Mouse (Mus musculus) T-helper 2 cell (primary cell): ENCODE measurements around the gene Xpnpep2.

Source experiments
- in situ Hi-C: fragments of 300-600 bp; cut with MboI, MseI; formaldehyde crosslinking; loops from one replicate; pipeline ENCODE4 v1.15.1; 2025; ENCODE audit warnings: high pct_unique_total_duplicates

The Xpnpep2 gene

DNA sequence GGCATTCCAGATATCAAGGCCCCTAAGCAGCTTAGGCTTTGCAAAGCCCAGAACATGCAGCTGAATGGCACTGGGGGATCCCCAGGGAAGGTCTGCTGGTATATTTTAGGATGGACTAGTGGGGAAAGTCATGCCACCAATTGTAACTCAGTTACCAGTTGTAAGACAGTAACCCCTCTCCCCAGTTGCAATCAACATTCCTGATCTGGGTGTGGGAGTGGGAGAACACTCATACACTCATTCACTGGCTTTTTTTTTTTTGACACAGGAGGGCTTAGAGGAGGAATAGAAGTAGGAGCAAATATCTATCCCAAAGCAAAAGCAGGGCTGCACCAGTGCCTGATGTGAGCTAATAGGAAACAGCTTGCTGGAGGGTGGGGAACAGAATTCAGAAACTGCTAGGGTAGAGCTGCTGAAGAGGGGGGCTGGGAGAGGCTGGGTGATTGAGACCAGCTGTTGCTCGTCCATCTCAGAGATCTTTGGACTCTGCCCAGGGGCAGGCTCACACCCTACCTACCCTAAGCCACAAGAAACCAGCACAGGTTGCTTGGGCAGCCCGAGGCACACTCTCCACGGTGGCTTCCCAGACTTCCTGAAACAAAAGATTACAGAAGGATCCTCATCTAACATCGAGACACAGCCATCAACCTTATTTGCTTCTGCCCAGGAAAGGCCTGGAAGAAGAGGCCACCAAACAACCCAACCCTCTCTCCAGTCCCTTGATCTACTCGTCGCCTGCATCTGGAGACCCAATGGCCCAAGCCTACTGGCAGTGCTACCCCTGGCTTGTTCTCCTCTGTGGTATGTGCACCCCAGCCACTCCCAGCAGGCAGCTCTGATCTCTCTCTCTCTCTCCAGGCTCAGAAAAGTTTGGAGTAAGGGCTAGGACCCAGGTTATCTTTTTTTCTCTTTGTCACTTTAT, at the start of gene Xpnpep2:
Gene Xpnpep2 (plus strand): TSS at position 332 of the 922 bp plus-strand sequence.
- in situ Hi-C loops = no loop called here

DNA sequence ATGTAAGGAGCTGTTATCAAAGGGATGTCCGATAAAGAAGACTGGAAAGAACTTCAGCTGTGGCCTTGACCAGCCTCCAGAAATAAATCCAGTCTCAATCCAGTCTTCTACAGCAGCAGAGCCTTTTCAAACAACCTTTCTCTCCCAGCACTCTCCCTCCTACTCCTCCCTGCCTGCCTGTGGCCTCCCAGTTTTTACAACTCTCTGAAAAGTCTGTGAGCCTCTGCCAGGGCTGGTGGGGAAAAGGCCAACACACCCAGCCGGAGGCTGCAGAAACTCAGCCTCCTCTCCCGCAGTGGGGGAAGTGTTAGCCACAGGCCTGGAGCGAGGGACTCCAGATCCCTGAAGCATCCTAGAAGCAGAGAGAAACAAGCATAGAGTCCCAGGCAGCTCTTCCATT, 46.0 kb upstream of the Xpnpep2 start:
- in situ Hi-C loops = no loop called here

DNA sequence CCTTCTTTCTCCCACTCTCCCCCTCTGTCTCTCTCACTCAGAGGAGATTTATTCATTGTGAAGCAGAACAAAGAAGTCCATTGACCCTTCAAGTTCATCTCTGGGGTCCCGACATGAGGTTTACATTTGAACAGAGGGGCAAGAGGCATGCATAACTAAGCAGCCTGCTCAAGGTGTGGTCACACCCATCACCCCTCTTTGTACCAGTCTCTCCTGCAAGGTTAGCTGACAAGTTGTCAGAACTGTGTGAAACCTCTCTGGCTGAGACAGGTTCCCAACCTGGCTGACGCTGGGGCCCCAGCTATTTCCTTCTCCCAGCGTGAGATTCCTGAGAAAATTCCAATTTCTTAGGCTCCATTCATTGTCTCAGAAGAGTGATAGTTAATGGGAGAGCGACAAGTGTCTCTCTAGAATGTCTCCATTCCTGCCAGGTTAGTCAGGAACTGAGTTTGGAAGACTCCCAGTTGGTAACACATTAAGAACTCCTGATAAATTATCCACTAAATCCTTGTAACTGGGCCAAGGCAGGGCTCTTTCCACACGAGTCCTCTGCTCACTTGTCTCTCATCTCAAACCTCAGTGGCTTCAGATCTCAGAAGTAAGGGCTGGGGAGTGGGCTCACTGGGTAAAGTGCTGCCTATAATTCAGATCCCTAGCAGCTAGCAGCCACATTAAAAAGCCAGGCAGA, 44.2 kb upstream of the Xpnpep2 start:
- in situ Hi-C loops = no loop called here

DNA sequence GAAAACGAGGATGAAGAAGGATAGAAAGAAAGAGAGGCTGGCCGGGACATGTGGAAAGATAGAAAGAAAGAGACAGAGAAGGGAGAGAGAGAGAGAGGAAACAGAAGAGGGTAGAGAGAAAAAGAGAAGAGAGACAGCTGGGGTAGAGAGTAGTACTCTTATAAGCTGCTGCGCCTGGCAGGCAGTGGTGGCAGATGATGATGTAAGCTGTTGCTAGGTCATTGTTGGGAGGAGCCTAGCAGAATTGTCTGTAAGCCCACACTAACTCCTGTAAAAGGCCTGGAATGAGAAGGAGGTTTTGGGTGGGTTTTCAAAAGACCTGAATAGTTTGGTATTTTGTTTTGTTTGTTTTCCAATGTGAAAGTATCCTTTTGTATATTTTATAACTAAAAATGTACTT, 41.6 kb upstream of the Xpnpep2 start:
- in situ Hi-C loops = loop anchor here (5.0 kb wide), 1 partner anchor 70 kb away; no protein-coding TSS in a partner anchor

DNA sequence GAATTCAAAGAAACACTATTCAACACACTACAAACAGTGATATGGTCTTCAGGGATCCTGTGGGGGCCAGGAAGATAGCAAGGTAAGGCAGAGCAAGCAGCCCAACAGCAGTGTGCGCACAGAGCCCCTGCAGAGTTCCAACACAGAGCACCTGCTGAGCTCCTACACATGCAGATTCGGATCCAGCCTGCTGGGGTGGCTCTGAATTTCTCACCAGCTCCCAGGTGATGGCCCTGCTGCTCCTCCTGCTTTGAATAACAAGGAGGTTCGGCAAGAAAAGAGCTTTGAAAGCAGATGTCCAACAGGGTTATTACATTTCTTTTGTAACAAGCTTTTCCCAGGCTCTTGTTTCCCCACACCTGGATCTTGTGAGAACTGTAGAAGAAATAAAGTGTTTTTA, 36.6 kb upstream of the Xpnpep2 start:
- in situ Hi-C loops = no loop called here

DNA sequence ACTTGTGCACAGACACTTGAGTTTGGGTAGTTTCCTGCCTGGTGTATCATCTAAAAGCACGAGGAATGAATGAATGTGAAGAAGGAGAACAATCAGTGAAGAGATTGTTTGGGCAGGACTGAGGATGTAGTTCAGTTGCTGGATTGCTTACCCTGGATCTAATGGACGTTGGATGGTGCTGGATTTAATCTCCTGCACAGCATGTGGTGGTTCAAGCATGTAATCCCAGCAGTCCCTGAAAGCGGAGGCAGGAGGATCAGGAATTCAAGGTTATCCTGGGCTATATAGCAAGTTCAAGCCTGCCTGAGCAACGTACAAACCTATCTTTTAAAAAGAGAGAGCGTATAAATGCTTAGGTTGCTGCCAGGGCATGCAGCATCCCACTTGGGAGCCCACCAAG, 36.1 kb upstream of the Xpnpep2 start:
- in situ Hi-C loops = no loop called here

DNA sequence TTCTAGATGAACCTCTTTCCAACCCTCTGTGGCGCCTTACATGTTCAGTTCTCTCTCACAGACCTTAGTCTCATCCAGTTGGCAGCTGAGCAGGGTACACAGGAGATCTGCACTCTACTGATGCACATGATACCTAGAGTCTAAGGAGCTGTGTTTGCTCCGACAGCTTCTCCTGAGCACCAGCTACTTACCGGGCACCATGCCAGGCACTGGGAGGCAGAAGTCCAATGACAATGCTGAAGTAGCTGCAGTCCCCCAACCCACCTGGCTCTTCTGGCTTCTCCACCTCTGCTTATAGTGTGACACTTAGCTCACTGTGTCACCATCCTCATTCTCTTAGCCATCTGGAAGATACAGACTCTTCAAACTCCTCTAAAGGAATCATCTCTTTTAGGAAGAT, 33.8 kb upstream of the Xpnpep2 start:
- in situ Hi-C loops = no loop called here

DNA sequence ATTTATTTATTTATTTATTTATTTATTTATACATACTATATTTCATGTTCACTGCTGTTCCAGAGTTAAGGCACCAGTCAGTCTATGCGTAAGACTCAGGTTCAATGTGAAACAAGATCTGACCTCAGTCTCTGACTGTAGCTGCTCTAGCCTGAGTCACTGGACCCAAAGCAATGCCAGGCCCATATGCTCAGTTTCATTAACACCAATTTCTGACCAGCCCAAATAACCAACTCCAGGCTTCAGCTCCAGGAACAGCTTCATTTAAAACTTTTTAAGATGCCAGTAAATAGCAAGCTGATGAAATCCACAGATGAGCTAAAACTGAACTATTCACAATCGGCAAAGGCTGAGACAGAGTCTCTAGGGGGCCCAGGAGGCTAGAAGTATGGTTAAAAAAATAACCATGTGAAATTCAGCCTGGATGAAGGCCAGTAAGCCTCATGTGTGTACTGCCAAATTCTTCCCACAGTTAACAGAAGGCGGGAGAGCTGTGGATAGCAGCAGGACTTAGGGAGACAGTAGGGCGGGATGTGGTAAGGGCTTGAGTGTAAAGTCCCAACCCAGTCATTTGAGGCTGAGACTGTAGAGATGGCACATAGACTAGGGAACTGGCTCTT, 31.6 kb upstream of the Xpnpep2 start:
- in situ Hi-C loops = no loop called here

DNA sequence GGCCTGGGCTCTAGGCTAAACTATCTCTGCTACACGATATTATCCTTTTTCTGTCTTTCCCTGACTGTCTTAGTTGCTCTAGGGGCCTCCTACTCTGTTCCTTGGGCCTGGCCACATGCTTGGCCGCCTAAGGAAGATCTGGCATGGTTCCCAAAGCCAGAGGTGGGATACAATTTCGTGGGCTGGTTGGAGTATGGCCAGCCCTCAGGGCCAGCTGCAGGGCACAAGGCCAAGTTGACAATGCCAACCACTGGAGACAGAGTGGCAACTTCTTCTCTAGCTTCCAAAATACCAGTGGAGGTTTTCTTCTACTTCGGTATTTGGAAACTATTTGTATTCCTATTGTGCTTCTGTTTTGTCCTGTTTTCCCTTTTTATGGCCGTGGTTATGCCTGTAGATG, 26.2 kb upstream of the Xpnpep2 start:
- in situ Hi-C loops = no loop called here

DNA sequence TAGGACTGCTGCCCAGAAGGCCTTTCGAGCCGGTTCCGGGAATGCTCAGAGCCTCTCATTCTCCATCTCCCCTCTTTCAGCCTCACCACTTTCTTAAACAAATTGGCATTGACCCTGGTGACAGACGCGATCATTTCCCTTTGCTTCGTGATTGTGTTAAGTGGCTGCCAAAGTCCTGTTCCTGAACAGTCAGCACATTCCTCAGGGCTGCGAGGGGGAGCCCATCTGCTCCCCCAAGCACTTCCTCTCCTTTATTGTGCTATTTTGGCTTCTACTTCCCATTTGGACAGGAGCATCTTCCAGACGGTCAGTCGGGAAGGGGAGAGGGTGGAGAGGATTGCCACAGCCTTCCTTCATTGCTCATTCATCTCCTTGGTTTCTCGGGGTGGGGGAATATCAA, 16.4 kb upstream of the Xpnpep2 start:
- in situ Hi-C loops = loop anchor here (10.0 kb wide), 1 partner anchor 313 kb away; no protein-coding TSS in a partner anchor

DNA sequence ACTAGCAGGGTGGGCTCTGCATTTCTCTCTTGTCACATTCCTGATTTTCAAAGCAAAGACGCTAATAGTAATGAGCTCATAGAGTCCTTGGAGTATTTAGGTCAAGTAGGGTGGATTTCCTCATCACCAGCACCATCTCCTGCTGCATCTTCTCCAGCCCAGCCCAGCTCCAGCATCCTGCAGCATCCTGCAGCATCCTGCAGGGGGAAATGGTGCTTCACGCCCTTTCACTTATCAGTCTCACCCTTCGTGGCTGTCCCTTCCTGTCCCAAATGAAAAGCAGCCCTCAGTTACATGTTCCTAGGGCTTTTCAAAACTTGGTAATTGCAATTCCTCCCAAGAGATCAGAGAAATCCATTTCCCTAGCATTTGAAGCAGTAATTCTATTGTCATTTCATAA, 15.0 kb upstream of the Xpnpep2 start:
- in situ Hi-C loops = loop anchor here (10.0 kb wide), 1 partner anchor 311 kb away; no protein-coding TSS in a partner anchor

DNA sequence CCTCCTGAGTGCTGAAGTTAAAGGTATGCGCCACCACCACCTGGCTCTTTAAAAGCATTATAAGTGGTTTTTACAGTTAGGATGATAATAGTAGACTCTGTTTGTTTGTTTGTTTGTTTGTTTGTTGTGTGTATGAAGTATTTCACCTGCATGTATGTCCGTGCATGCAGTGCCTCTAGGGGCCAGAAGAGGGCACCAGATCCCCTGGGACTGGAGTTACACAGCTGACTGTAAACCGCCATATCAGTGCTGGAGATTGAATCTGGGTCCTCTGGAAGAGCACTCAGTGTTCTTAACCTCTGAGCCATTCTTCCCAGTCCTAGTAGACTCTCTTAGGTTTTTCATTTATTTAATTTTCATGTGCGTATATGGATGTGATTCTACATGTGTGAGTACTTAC, 13.9 kb upstream of the Xpnpep2 start:
- in situ Hi-C loops = loop anchor here (10.0 kb wide), 1 partner anchor 310 kb away; no protein-coding TSS in a partner anchor

DNA sequence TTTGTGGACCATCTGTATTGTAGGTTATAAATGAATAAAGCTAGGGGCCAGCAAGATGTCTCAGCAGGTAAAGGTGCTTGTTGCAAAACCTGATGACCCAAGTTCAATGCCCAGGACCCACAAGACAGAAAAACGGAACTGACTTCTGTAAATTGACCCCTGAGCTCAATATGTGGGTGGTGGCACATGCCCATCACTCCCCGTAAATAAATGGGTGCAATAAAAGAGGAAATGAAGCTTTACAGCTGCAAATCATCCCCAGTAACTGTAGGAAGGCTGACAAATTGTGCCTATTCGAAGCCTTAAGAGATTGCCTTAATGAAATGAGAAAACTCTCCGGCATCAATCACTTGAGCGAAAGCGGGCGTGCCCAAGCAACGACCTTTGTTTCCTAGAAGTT, 11.9 kb upstream of the Xpnpep2 start:
- in situ Hi-C loops = loop anchor here (10.0 kb wide), 1 partner anchor 308 kb away; no protein-coding TSS in a partner anchor

DNA sequence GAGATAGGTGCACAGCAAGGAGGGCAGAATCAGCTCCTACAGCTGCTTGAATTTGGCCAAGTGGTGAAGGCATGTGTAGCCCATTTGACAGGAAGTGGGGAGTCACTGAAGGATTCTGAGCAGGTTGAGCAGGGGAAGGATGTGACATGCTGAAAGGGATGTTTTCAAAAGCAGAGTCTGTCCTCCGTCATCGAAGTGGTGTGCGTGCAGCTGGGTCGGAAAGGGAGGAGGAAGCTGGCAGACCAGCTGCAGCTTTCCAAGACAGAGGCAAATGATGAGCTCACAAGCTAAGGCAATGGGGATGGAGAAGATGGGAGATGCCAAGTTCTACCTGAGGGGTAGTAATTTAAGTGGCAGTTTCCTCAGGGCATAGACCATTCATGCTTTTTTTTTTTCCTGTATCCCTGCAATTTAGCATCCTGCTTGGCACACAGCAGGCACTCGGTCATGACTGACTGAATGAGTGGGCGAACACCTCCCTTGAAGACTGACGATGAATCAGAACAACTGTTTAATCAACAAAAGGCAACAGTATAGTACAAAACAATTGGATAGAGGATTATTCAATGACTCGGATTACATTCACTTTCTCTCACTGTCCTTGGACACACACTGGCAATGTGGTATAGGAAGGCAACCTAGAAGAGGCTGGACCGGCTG, 9.9 kb upstream of the Xpnpep2 start:
- in situ Hi-C loops = loop anchor here (10.0 kb wide), 1 partner anchor 306 kb away; no protein-coding TSS in a partner anchor

DNA sequence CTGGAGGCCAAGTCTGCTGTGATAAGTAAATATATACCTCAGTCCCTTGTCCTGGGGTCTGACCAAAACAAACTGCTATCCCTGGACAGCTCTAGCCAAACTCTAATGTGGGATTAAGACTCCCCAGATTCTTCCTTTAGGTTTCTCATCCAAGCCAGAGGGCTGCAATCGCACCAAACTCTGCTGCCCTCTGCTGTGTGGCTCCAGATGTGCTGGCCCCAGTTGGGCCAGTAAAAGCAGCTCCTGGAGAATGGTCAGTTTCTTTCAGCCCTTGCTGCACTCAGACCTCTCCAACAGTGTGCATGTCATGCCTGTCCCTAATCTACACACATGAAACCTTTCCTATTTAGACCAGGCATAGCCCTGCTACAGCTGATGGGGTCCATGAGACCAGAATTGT, 8.7 kb upstream of the Xpnpep2 start:
- in situ Hi-C loops = loop anchor here (10.0 kb wide), 1 partner anchor 305 kb away; no protein-coding TSS in a partner anchor

DNA sequence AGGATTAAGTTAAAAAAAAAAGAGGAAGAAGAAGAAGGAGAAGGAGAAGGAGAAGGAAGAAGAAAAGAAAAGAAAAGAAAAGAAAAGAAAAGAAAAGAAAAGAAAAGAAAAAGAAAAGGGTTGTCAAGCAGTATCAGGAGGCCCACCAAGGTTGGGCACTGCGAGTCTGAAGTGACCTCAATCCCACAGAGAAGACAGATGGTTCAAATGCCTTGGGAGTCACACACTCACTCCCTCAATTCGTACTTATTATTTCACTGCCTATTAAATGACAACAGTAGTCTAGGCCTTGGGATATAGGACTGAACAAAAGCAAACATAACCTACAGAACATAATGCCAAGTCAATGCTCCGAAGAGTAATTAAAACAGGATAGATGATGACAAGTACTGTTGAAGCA, 5.3 kb upstream of the Xpnpep2 start:
- in situ Hi-C loops = no loop called here

DNA sequence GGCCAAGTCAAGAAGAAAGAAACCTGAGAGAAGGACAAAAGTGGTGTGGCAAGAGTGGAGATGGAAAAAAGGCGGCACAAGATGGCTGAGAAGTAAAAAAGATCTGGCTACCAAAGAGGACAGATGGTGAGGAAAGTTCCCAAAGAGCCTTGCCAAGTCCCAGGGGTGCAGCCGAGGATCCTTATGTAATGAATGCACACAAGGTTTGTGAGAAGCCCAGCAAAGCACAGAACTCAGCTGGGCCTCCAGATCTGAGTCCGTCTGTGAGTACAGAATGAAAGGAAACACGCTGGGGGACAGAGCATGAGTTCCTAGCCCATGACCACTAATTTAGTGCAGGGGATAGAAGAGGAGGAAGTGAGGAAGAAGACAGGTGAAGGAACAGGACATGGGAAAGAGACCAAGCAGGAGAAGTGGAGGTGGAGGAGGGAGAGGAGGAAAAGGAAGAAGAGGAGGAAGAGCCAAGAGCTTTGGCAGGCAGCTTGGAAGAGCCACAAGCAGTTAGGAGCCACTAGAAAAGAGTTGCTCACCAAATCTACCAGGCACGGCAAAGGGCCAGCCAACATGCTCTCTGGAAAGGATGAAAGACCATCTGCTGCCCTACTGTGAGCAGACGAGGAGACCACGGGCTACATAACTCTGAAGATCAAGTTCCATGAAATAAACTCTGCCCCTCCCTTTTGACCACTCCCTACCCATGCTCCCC, 3.6 kb upstream of the Xpnpep2 start:
- in situ Hi-C loops = no loop called here

DNA sequence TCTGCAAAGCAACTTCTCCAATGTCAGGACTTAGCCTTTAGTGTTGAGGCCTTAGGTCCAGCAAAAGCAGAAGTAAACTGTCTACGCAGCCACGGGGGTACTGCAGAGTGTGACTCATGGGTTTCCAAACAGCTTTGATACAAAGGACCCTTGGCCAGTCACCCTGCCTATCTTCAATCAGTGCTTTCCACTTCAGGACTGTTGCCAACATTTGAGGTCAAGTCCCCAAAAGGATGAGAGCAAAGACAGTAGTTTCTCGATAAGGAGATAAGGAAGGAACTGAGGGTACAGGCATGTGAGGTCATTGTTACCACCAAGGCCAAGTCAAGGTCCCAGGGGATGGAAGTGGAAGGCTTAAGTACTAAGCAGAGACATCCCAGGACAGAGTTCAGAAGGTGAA, 2.3 kb upstream of the Xpnpep2 start:
- in situ Hi-C loops = no loop called here

DNA sequence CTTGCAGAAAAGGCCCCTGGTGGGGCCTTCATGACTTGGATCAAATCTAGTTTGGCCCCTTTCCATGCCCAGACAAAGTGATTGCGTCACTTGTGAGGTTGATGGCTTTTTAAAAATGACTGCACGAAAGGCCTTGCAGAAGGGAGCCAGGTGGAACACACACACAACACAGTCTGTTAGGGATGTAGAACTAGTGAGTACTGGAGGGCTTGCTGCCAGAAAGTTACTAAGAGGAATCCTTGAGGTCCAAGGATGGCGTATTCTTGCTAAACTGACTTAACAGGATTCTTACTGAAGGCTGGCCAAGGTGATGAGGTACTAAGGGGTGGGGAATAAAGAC, 761 bp downstream of the Xpnpep2 start:
- in situ Hi-C loops = no loop called here

DNA sequence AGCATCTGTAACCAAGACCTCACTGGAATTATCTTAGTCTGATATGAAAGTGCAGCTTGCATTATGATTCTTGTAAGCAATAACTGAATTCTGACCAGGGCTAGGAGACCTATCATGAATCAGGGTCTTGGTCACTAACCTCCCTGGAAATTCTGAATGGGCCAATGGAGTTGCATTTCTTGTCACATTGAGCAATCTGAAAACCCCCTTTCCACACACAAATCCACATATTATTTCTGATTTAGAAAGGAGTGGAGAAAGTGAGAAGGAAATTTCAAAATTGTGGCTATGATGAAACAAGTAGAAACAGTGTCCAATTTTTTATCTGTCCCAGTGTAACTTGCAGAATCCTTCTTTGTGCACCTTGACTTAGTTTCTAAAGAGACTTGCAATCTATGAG, 10.8 kb downstream of the Xpnpep2 start:
- in situ Hi-C loops = no loop called here
